Mouse (Mus musculus): ENCODE results near the gene Map3k13.

- TF ChIP-seq EP300 (optimal IDR thresholded peaks at IDR 0.05) (no peak), CTCF (IDR thresholded peaks at IDR 0.05; ENCODE audit: low read depth) (no peak)
Observed at GRCm38 (mm10) chr16:21829711-21830110, 35.6 kb downstream of the Map3k13 start.
